Mouse (Mus musculus) kidney, embryonic 14.5 days (tissue): ENCODE results near the gene Map4. TPM values are rescaled to one million over a fixed set of nuclear protein-coding genes. Genes with fewer than 3 reads are reported as not detected.

ENCODE experiments used
- ATAC-seq: fragments of 200-750 bp; cut with Nextera tagmentation; 2 replicates; pipeline ENCODE4 v1.8.0; 2017; ENCODE audit warnings: moderate number of reproducible peaks, mild to moderate bottlenecking, moderate TSS enrichment, moderate library complexity; ENCODE audit not compliant: low FRiP score, low TSS enrichment
- H3K27ac ChIP-seq: fragments of 300-500 bp; sonication (generic); 2 replicates; pipeline ENCODE4 v1.5.1; 2014; ENCODE audit warnings: low read depth, mild to moderate bottlenecking, low read length, moderate library complexity, mixed read lengths
- H3K27me3 ChIP-seq: fragments of 300-500 bp; sonication (generic); 2 replicates; pipeline ENCODE4 v1.6.1; 2014; ENCODE audit warnings: mild to moderate bottlenecking, low read length; ENCODE audit not compliant: control insufficient read depth, insufficient read depth
- H3K36me3 ChIP-seq: fragments of 300-500 bp; sonication (generic); 2 replicates; pipeline ENCODE4 v1.6.1; 2014; ENCODE audit warnings: low read length, mixed read lengths; ENCODE audit not compliant: control insufficient read depth, insufficient read depth
- H3K4me1 ChIP-seq: fragments of 300-500 bp; sonication (generic); 2 replicates; pipeline ENCODE4 v1.6.1; 2014; ENCODE audit warnings: low read length, mixed read lengths; ENCODE audit not compliant: control insufficient read depth, insufficient read depth
- H3K4me2 ChIP-seq: fragments of 300-500 bp; sonication (generic); replicated peaks from 2 replicates; pipeline ENCODE4 v1.6.1; 2014; ENCODE audit warnings: low read depth, mild to moderate bottlenecking, low read length
- H3K4me3 ChIP-seq: fragments of 300-500 bp; sonication (generic); 2 replicates; pipeline ENCODE4 v1.5.1; 2014; ENCODE audit warnings: mild to moderate bottlenecking, low read length
- H3K9ac ChIP-seq: fragments of 300-500 bp; sonication (generic); 2 replicates; pipeline ENCODE4 v1.6.1; 2014; ENCODE audit warnings: low read depth, mild to moderate bottlenecking, low read length, moderate library complexity
- H3K9me3 ChIP-seq: fragments of 300-500 bp; sonication (generic); 2 replicates; pipeline ENCODE4 v1.6.1; 2016; ENCODE audit warnings: low read length; ENCODE audit not compliant: control insufficient read depth
- WGBS: fragments of 180-500 bp; shearing (Covaris S2); extraction: QIAGEN DNeasy Blood & Tissue Kit; methylation state at CpG from one replicate; pipeline ENCODE4 v1.1.7; 2014; 5-methylcytosine and 5-hydroxymethylcytosine counted together
- polyA plus RNA-seq: library from polyadenylated mRNA; unstranded; fragments of >200 nt; fragmentation: Nextera tagmentation; extraction: Ambion mirVana; gene quantifications from 2 replicates; pipeline ENCODE4 v1.2.1, GENCODE M21; 2014

The Map4 gene
- polyA plus RNA-seq, 1 experiment from 2014 or later, result 54.6 TPM

DNA sequence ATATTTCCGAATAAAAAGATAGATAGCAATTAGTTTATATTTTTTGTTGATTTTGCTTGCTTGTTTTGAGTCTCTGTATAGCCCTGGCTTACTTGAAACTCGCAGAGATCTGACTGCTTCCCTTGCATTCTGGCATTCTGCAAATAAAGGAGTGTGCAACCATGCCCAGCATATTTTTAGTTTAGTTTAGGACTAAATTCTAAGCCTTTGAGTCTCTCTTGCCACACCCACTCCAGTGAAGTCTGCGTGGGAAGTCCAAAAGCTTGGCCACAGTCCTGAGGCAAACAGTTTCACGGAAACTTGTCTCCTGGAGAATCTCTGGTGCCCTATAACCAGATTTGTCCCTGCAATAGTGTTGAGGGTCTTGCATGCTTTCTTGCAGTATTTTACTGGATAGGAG, 113.1 kb downstream of the Map4 start:
- Histone ChIP-seq H3K36me3 (peaks cover 4% of the 10 kb centered on the region; the same call in 1 of the 2 replicates), H3K4me3 (no peak overlapping the region), H3K4me1 (no peaks in the 10 kb centered on the region), H3K9ac (no peak overlapping the region), H3K4me2 (no peak overlapping the region), H3K27ac (no peak overlapping the region), H3K27me3 (no peaks in the 10 kb centered on the region), H3K9me3 (no peaks in the 10 kb centered on the region)
- WGBS, result 93% methylated on average over 4 of the region's 4 CpGs
- ATAC-seq, result no peak

DNA sequence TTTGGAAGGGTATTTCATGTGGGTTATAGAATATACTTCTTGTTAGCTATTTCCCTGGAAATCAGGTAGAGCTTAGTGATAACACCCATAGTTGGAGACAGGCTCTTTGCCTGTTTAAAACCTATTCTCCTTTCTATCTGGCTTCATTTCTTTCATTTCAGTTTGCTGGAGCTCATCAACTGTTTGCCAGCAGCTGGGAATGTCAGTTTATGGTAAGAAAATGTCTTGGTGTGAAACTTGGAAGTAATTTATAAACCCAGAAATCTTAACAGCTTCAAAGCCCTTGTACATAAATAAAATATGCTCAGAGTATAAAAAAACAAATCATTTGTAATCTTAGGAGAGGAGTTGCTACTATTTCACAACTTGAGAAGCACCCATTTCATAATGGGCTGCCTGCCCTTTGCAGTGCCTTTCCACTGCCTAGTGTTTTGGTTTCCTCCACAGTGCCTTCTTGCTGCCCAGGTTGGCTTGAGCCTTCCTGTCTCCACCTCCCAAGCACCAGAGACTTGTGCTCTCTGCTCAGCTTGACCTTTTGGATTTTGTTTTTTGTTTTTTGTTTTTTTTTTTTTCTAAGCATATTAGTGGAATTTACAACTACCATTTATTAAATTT, 114.6 kb downstream of the Map4 start:
- no peak overlapping the region for H3K4me3 ChIP-seq

DNA sequence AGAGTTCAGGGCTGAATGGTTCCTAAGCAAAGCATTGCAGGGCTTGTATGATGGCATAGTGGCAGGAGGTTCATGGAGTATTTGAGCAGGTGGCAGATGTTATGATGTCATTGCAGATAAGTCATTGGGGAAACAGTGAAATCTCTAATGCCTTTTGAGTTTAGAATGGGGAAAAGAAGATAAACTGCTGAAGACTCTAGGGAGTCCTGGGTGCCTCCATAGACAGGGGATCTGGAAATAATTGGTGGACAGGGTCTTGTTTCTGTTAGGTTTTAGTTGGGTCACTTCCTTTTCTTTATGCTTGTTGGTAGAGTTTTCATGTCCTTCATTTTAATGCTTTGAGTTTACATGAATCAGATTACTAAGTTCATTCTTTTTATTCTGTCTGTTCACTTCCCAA, 116.0 kb downstream of the Map4 start:
- no peaks in the 10 kb centered on the region for H3K27me3 ChIP-seq
- no peak overlapping the region for H3K9ac ChIP-seq
- no peak overlapping the region for H3K27ac ChIP-seq
- no peaks in the 10 kb centered on the region for H3K4me1 ChIP-seq
- no peak overlapping the region for H3K4me2 ChIP-seq
- no peak for ATAC-seq
- H3K4me3 ChIP-seq, result no peak overlapping the region
- H3K36me3 ChIP-seq, result no peaks in the 10 kb centered on the region
- H3K9me3 ChIP-seq, result no peaks in the 10 kb centered on the region

More for the DNA sequence above, 114.6 kb downstream of the Map4 start:
- Histone ChIP-seq H3K4me1 (no peaks in the 10 kb centered on the region), H3K9me3 (no peaks in the 10 kb centered on the region), H3K4me2 (no peak overlapping the region), H3K27ac (no peak overlapping the region), H3K36me3 (no peaks in the 10 kb centered on the region), H3K9ac (no peak overlapping the region), H3K27me3 (no peaks in the 10 kb centered on the region)
- ATAC-seq, result no peak

DNA sequence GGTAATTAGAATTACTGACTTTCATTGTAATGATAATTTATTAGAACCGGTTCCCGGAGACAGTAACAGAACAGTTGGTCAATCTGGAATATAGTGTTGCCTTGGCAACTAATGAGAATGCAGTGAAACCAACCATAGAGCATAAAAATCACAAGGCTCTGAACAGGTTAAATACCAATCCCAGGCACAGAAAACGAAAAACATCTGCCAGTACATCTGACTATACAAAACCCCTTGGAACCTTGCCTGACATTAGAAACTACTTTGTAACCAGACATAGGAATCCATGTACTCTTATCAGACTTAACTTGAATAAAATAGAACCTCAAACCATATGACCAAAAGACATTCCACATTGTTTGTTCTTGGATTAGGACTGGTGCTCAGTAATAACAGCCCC, 116.6 kb downstream of the Map4 start:
- no peak overlapping the region for H3K27ac ChIP-seq
- no peak overlapping the region for H3K9ac ChIP-seq
- H3K4me3 ChIP-seq, result no peak overlapping the region
- no peak for ATAC-seq
- no peaks in the 10 kb centered on the region for H3K36me3 ChIP-seq
- H3K4me1 ChIP-seq, result peaks cover 4% of the 10 kb centered on the region
- no peak overlapping the region for H3K4me2 ChIP-seq
- H3K9me3 ChIP-seq, result no peaks in the 10 kb centered on the region
- no peaks in the 10 kb centered on the region for H3K27me3 ChIP-seq
- WGBS, result 37% methylated on average over 3 of the region's 3 CpGs

DNA sequence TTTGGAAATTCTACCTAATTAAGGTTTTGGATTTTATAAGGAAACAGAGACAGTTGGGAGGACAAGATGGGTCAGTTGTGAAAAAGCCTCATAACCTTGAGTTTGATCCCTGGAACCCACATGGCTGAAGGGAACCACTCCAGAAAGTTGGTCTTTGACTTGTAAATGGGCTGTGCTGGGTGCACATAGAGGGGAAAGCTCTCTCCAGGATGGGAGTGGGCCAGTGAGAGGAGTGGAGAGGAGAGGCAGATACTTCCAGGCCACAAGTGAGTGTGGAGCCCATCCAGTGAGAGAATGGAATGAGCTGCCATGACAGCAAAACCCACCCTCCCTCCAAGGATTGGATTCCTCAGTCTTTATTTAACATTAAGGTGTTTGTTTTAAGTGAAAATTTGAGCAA, 119.9 kb downstream of the Map4 start:
- Histone ChIP-seq H3K4me2 (no peak overlapping the region), H3K27ac (no peak overlapping the region), H3K9ac (no peak overlapping the region), H3K27me3 (no peaks in the 10 kb centered on the region), H3K36me3 (no peaks in the 10 kb centered on the region), H3K9me3 (no peaks in the 10 kb centered on the region), H3K4me1 (peaks cover 8% of the 10 kb centered on the region), H3K4me3 (no peak overlapping the region)
- ATAC-seq, result no peak

DNA sequence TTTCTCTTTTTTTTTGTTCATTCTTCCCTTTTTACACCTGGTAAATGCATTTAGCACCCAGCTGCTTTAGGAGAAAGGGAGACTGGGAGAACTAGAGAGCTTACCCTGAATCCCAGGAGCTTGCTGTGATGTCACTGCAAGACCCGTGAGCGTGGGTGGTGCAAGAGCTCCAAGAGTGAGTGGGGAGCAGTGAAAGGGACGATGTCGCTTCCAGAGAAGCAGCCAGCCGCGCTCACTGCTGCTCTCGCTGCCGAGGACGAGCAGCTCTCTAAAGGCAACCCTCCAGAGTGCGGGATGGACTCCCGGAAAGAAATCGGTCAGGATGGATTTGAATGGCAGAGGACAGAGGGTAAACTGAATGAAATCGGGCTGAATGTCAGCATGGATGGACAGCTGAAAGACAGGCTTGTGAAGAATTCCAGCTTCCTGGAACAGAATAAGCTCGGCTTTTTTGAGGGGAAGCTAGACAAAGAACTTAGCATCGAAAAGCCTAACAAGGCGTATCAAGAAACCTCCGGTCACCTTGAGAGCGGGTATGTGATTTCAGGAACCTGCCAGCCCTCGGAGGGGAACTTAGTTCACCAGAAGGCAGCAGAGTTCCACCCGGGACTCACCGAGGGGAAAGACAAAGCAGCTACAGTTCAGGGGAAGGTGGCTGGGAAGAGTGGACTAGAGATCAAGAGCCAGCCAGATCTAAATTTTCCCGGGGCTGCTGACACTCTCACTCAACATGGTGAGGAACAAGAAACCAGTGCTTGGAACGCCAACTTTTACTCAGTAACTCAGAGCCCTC, 120.8 kb downstream of the Map4 start:
- Histone ChIP-seq H3K9ac (no peak overlapping the region), H3K27me3 (no peaks in the 10 kb centered on the region), H3K27ac (no peak overlapping the region), H3K9me3 (no peaks in the 10 kb centered on the region), H3K36me3 (no peaks in the 10 kb centered on the region), H3K4me3 (no peak overlapping the region), H3K4me2 (no peak overlapping the region), H3K4me1 (peaks cover 12% of the 10 kb centered on the region)
- 59% methylated on average over 23 of the region's 23 CpGs for WGBS
- no peak for ATAC-seq

DNA sequence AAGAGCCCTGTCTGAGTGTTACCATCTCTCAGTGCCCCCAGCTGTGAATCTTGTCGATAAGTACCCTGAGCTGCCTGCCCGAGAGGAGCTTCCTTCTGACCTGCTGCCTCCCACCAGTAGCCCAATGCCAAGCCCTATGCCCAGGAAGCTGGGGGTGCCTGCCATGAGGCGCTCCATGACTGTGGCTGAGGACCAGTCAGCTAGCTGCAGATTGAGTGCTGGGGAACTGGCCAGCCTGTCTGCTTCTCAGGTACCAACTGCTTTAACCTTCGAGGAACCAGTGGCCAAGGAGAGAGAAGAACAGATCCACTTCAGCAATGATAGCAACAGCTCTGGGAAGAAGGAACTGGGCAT, 121.7 kb downstream of the Map4 start:
- WGBS, result 80% methylated on average over 4 of the region's 4 CpGs
- Histone ChIP-seq H3K27ac (no peak overlapping the region), H3K4me1 (peaks cover 13% of the 10 kb centered on the region), H3K27me3 (no peaks in the 10 kb centered on the region), H3K36me3 (no peaks in the 10 kb centered on the region), H3K9ac (no peak overlapping the region), H3K9me3 (no peaks in the 10 kb centered on the region), H3K4me2 (no peak overlapping the region), H3K4me3 (no peak overlapping the region)
- ATAC-seq, result no peak; the same call in 1 of the 2 replicates

DNA sequence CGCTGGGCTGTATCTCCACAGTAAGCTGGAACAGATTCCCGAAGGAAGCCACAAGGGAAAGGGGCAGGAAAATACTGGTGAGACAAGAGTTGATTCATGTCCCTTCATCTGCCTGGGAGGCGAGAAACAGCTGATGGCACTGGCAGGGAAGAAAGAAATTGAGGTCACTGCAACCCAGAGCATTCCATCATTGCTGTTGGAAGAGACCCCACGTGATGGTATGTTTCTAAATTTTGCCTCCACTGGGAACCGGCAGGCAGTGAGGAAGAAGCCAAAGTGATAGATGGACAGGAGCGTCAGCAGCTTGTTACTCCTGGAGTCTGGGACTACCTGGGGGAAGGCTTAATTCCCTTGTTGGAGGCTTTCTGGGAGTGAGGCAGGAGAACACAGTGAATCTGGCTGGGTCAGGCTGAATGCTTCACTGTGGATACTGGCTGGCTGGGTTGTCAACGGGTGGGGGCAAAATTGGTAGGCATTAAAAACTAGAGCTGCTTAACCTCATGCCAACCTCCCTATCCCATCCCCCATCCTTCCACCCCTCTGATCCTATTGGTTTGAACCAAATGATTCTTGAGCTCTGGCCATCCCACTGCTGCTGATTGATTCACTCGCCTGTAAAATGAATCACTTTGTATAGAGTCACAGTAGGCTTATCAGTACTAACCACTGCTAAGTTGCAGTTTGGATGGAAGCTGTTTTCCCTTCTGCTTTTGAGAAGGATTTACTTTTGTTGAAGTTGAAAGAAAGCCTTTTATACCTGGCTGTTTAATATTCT, 122.2 kb downstream of the Map4 start:
- WGBS, result 46% methylated on average over 8 of the region's 8 CpGs
- Histone ChIP-seq H3K4me1 (peaks cover 13% of the 10 kb centered on the region), H3K36me3 (no peaks in the 10 kb centered on the region), H3K9ac (no peak overlapping the region), H3K27ac (no peak overlapping the region), H3K4me3 (no peak overlapping the region), H3K4me2 (no peak overlapping the region), H3K9me3 (no peaks in the 10 kb centered on the region), H3K27me3 (no peaks in the 10 kb centered on the region)
- ATAC-seq, result no peak

DNA sequence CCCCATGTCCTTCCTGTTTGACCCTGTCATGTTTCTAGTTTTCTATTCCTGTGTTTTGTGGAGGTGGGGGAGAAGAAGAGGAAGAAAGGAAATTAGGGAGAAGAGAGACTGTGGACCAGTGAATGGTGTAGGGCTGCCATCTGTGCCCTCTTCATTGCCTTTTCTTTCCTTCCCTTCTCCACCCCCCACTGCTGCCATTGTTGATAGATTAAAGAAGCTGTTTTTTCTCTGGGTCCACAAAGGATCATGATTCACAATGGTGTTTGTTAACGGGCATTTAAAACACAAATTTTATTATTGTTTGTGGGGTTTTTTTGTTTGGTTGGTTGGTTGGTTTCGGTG, 122.8 kb downstream of the Map4 start:
- H3K4me1 ChIP-seq, result peaks cover 13% of the 10 kb centered on the region
- no peak overlapping the region for H3K4me2 ChIP-seq
- no peak overlapping the region for H3K27ac ChIP-seq
- H3K27me3 ChIP-seq, result no peaks in the 10 kb centered on the region
- WGBS, result 76% methylated on average over 2 of the region's 2 CpGs
- no peak overlapping the region for H3K9ac ChIP-seq
- ATAC-seq, result no peak
- no peaks in the 10 kb centered on the region for H3K36me3 ChIP-seq
- no peak overlapping the region for H3K4me3 ChIP-seq
- no peaks in the 10 kb centered on the region for H3K9me3 ChIP-seq
